Mouse (Mus musculus): ENCODE measurements around the gene Acads. TPM values are rescaled to one million over a fixed set of nuclear protein-coding genes. Genes with fewer than 3 reads are reported as not detected.
"Not testable (repeated sequence)": the region's sequence is repeated elsewhere in the genome, so short reads cannot be mapped to it uniquely, and the experiment has no call there.

Acads gene
- polyA plus RNA-seq, 1 experiment from 2014 or later, result 37.4 TPM

- peaks cover 37% of the 10 kb centered on the region for H3K4me1 ChIP-seq (replicated peaks; ENCODE audit: control insufficient read depth, insufficient read depth, low read length)
- H3K36me3 ChIP-seq (ENCODE audit: control insufficient read depth, insufficient read depth, low read length), result peaks cover 33% of the 10 kb centered on the region
- no peak overlapping the region for H3K4me2 ChIP-seq
- no peaks in the 10 kb centered on the region for H3K27me3 ChIP-seq (replicated peaks; ENCODE audit: control insufficient read depth, insufficient read depth, low read length)
- H3K4me3 ChIP-seq (ENCODE audit: low read depth, low read length), result no peak overlapping the region
- DNase-seq (ENCODE audit: low spot score) (no peak), ATAC-seq (replicated peaks; ENCODE audit: low FRiP score) (no peak)
- 55% methylated on average over 8 of the region's 8 CpGs for WGBS
- no peak overlapping the region for H3K9ac ChIP-seq (ENCODE audit: low read depth, low read length)
- H3K27ac ChIP-seq (ENCODE audit: low read depth, low read length), result no peak overlapping the region
- H3K9me3 ChIP-seq (ENCODE audit: control insufficient read depth, low read length), result no peaks in the 10 kb centered on the region
Observed at GRCm38 (mm10) chr5:115152132-115152956, 33.2 kb upstream of the Acads start.

- Histone ChIP-seq H3K27ac (ENCODE audit: low read depth, low read length) (no peak overlapping the region), H3K4me3 (ENCODE audit: low read depth, low read length) (no peak overlapping the region), H3K27me3 (replicated peaks; ENCODE audit: control insufficient read depth, insufficient read depth, low read length) (no peaks in the 10 kb centered on the region), H3K4me2 (no peak overlapping the region), H3K9ac (ENCODE audit: low read depth, low read length) (no peak overlapping the region), H3K9me3 (ENCODE audit: control insufficient read depth, low read length) (no peaks in the 10 kb centered on the region), H3K4me1 (replicated peaks; ENCODE audit: control insufficient read depth, insufficient read depth, low read length) (peaks cover 35% of the 10 kb centered on the region), H3K36me3 (ENCODE audit: control insufficient read depth, insufficient read depth, low read length) (peaks cover 41% of the 10 kb centered on the region)
- 84% methylated on average over 13 of the region's 13 CpGs for WGBS
- no peak for ATAC-seq (replicated peaks; ENCODE audit: low FRiP score)
- DNase-seq (ENCODE audit: low spot score), result no peak
Observed at GRCm38 (mm10) chr5:115151457-115151856, 32.3 kb upstream of the Acads start.

- Histone ChIP-seq H3K4me1 (replicated peaks; ENCODE audit: control insufficient read depth, insufficient read depth, low read length) (peaks cover 31% of the 10 kb centered on the region), H3K36me3 (ENCODE audit: control insufficient read depth, insufficient read depth, low read length) (peaks cover 45% of the 10 kb centered on the region), H3K4me2 (no peak overlapping the region), H3K27ac (ENCODE audit: low read depth, low read length) (no peak overlapping the region), H3K9ac (ENCODE audit: low read depth, low read length) (no peak overlapping the region), H3K9me3 (ENCODE audit: control insufficient read depth, low read length) (no peaks in the 10 kb centered on the region), H3K27me3 (replicated peaks; ENCODE audit: control insufficient read depth, insufficient read depth, low read length) (no peaks in the 10 kb centered on the region), H3K4me3 (ENCODE audit: low read depth, low read length) (no peak overlapping the region)
- no peak for DNase-seq (ENCODE audit: low spot score)
- 80% methylated on average over 5 of the region's 5 CpGs for WGBS
- no peak for ATAC-seq (replicated peaks; ENCODE audit: low FRiP score)
Observed at GRCm38 (mm10) chr5:115150991-115151390, 31.8 kb upstream of the Acads start.

GRCm38 (mm10) chr5:115149675-115150459 is 30.7 kb upstream of the Acads start:
- peaks cover 19% of the 10 kb centered on the region for H3K4me1 ChIP-seq (replicated peaks; ENCODE audit: control insufficient read depth, insufficient read depth, low read length)
- no peak overlapping the region for H3K27ac ChIP-seq (ENCODE audit: low read depth, low read length)

GRCm38 (mm10) chr5:115148872-115149271 is 29.7 kb upstream of the Acads start:
- not testable (repeated sequence) for H3K4me2 ChIP-seq; H3K4me3 ChIP-seq (ENCODE audit: low read depth, low read length); H3K27me3 ChIP-seq (replicated peaks; ENCODE audit: control insufficient read depth, insufficient read depth, low read length); DNase-seq (ENCODE audit: low spot score); H3K9ac ChIP-seq (ENCODE audit: low read depth, low read length); H3K27ac ChIP-seq (ENCODE audit: low read depth, low read length); ATAC-seq (replicated peaks; ENCODE audit: low FRiP score); H3K9me3 ChIP-seq (ENCODE audit: control insufficient read depth, low read length)
- no CpG with 5 or more reads among the region's 1 CpGs for WGBS
- Histone ChIP-seq H3K36me3 (ENCODE audit: control insufficient read depth, insufficient read depth, low read length) (peaks cover 48% of the 10 kb centered on the region), H3K4me1 (replicated peaks; ENCODE audit: control insufficient read depth, insufficient read depth, low read length) (peaks cover 12% of the 10 kb centered on the region)

More at GRCm38 (mm10) chr5:115149675-115150459, 30.7 kb upstream of the Acads start:
- ATAC-seq (replicated peaks; ENCODE audit: low FRiP score) (no peak), DNase-seq (ENCODE audit: low spot score) (no peak)
- no peaks in the 10 kb centered on the region for H3K27me3 ChIP-seq (replicated peaks; ENCODE audit: control insufficient read depth, insufficient read depth, low read length)
- 90% methylated on average over 14 of the region's 14 CpGs for WGBS
- peaks cover 48% of the 10 kb centered on the region for H3K36me3 ChIP-seq (ENCODE audit: control insufficient read depth, insufficient read depth, low read length)
- H3K9ac ChIP-seq (ENCODE audit: low read depth, low read length), result no peak overlapping the region
- no peak overlapping the region for H3K4me2 ChIP-seq
- no peak overlapping the region for H3K4me3 ChIP-seq (ENCODE audit: low read depth, low read length)
- no peaks in the 10 kb centered on the region for H3K9me3 ChIP-seq (ENCODE audit: control insufficient read depth, low read length)

GRCm38 (mm10) chr5:115148378-115148777 is 29.2 kb upstream of the Acads start:
- H3K4me3 ChIP-seq (ENCODE audit: low read depth, low read length), result no peak overlapping the region
- H3K9me3 ChIP-seq (ENCODE audit: control insufficient read depth, low read length), result no peaks in the 10 kb centered on the region
- WGBS, result 89% methylated on average over 8 of the region's 8 CpGs
- H3K27ac ChIP-seq (ENCODE audit: low read depth, low read length), result no peak overlapping the region
- no peak for DNase-seq (ENCODE audit: low spot score)
- no peak overlapping the region for H3K9ac ChIP-seq (ENCODE audit: low read depth, low read length)
- peaks cover 10% of the 10 kb centered on the region for H3K4me1 ChIP-seq (replicated peaks; ENCODE audit: control insufficient read depth, insufficient read depth, low read length)
- no peak overlapping the region for H3K4me2 ChIP-seq
- no peak for ATAC-seq (replicated peaks; ENCODE audit: low FRiP score)
- H3K36me3 ChIP-seq (ENCODE audit: control insufficient read depth, insufficient read depth, low read length), result peaks cover 48% of the 10 kb centered on the region
- no peaks in the 10 kb centered on the region for H3K27me3 ChIP-seq (replicated peaks; ENCODE audit: control insufficient read depth, insufficient read depth, low read length)

- WGBS, result 76% methylated on average over 3 of the region's 3 CpGs
- DNase-seq (ENCODE audit: low spot score), result no peak
- Histone ChIP-seq H3K9me3 (ENCODE audit: control insufficient read depth, low read length) (no peaks in the 10 kb centered on the region), H3K4me1 (replicated peaks; ENCODE audit: control insufficient read depth, insufficient read depth, low read length) (no peaks in the 10 kb centered on the region), H3K36me3 (ENCODE audit: control insufficient read depth, insufficient read depth, low read length) (peaks cover 48% of the 10 kb centered on the region), H3K9ac (ENCODE audit: low read depth, low read length) (no peak overlapping the region), H3K27ac (ENCODE audit: low read depth, low read length) (no peak overlapping the region), H3K27me3 (replicated peaks; ENCODE audit: control insufficient read depth, insufficient read depth, low read length) (no peaks in the 10 kb centered on the region), H3K4me3 (ENCODE audit: low read depth, low read length) (no peak overlapping the region), H3K4me2 (no peak overlapping the region)
- ATAC-seq (replicated peaks; ENCODE audit: low FRiP score), result no peak
Observed at GRCm38 (mm10) chr5:115147388-115147787, 28.2 kb upstream of the Acads start.

GRCm38 (mm10) chr5:115146747-115147130 is 27.6 kb upstream of the Acads start:
- no peak overlapping the region for H3K27ac ChIP-seq (ENCODE audit: low read depth, low read length)
- no peak overlapping the region for H3K4me3 ChIP-seq (ENCODE audit: low read depth, low read length)
- no peak for DNase-seq (ENCODE audit: low spot score)
- no peaks in the 10 kb centered on the region for H3K4me1 ChIP-seq (replicated peaks; ENCODE audit: control insufficient read depth, insufficient read depth, low read length)
- ATAC-seq (replicated peaks; ENCODE audit: low FRiP score), result no peak
- H3K36me3 ChIP-seq (ENCODE audit: control insufficient read depth, insufficient read depth, low read length), result peaks cover 48% of the 10 kb centered on the region
- H3K27me3 ChIP-seq (replicated peaks; ENCODE audit: control insufficient read depth, insufficient read depth, low read length), result no peaks in the 10 kb centered on the region
- H3K9me3 ChIP-seq (ENCODE audit: control insufficient read depth, low read length), result no peaks in the 10 kb centered on the region
- no peak overlapping the region for H3K9ac ChIP-seq (ENCODE audit: low read depth, low read length)
- H3K4me2 ChIP-seq, result no peak overlapping the region
